Mouse (Mus musculus): ENCODE data around the gene Rabep1. TPM values are rescaled to one million over a fixed set of nuclear protein-coding genes. Genes with fewer than 3 reads are reported as not detected.

Rabep1 gene
- polyA plus RNA-seq, 1 experiment from 2014 or later: 25.7 TPM

GRCm38 (mm10) chr11:70935316-70935715 is 90.7 kb downstream of the Rabep1 start:
- Histone ChIP-seq H3K9ac (ENCODE audit: low read depth, low read length) (no peak overlapping the region), H3K36me3 (ENCODE audit: control insufficient read depth, insufficient read depth, low read length) (peaks cover 21% of the 10 kb centered on the region), H3K27me3 (replicated peaks; ENCODE audit: control insufficient read depth, insufficient read depth, low read length) (no peaks in the 10 kb centered on the region), H3K27ac (ENCODE audit: low read depth, low read length) (no peak overlapping the region), H3K4me3 (ENCODE audit: low read depth, low read length) (no peak overlapping the region), H3K4me2 (no peak overlapping the region), H3K4me1 (replicated peaks; ENCODE audit: control insufficient read depth, insufficient read depth, low read length) (no peaks in the 10 kb centered on the region), H3K9me3 (ENCODE audit: control insufficient read depth, low read length) (no peaks in the 10 kb centered on the region)
- WGBS: 92% methylated on average over 7 of the region's 7 CpGs
- ATAC-seq (replicated peaks; ENCODE audit: low FRiP score) (no peak), DNase-seq (ENCODE audit: low spot score) (no peak)

- no peaks in the 10 kb centered on the region for H3K4me1 ChIP-seq (replicated peaks; ENCODE audit: control insufficient read depth, insufficient read depth, low read length)
- no peaks in the 10 kb centered on the region for H3K27me3 ChIP-seq (replicated peaks; ENCODE audit: control insufficient read depth, insufficient read depth, low read length)
- WGBS: 73% methylated on average over 1 of the region's 1 CpGs
- peaks cover 37% of the 10 kb centered on the region for H3K36me3 ChIP-seq (ENCODE audit: control insufficient read depth, insufficient read depth, low read length)
- no peak overlapping the region for H3K27ac ChIP-seq (ENCODE audit: low read depth, low read length)
- H3K4me2 ChIP-seq: no peak overlapping the region
- no peak for DNase-seq (ENCODE audit: low spot score)
- no peak for ATAC-seq (replicated peaks; ENCODE audit: low FRiP score)
- H3K9ac ChIP-seq (ENCODE audit: low read depth, low read length): no peak overlapping the region
- H3K9me3 ChIP-seq (ENCODE audit: control insufficient read depth, low read length): no peaks in the 10 kb centered on the region
- no peak overlapping the region for H3K4me3 ChIP-seq (ENCODE audit: low read depth, low read length)
Measured at GRCm38 (mm10) chr11:70942596-70942995, 98.0 kb downstream of the Rabep1 start.

GRCm38 (mm10) chr11:70943651-70944050 is 99.1 kb downstream of the Rabep1 start:
- no peak overlapping the region for H3K4me3 ChIP-seq (ENCODE audit: low read depth, low read length)
- ATAC-seq (replicated peaks; ENCODE audit: low FRiP score) (no peak), DNase-seq (ENCODE audit: low spot score) (no peak)
- H3K27me3 ChIP-seq (replicated peaks; ENCODE audit: control insufficient read depth, insufficient read depth, low read length): no peaks in the 10 kb centered on the region
- no peaks in the 10 kb centered on the region for H3K4me1 ChIP-seq (replicated peaks; ENCODE audit: control insufficient read depth, insufficient read depth, low read length)
- 92% methylated on average over 7 of the region's 7 CpGs for WGBS
- no peaks in the 10 kb centered on the region for H3K9me3 ChIP-seq (ENCODE audit: control insufficient read depth, low read length)
- no peak overlapping the region for H3K27ac ChIP-seq (ENCODE audit: low read depth, low read length)
- peaks cover 45% of the 10 kb centered on the region for H3K36me3 ChIP-seq (ENCODE audit: control insufficient read depth, insufficient read depth, low read length)
- H3K4me2 ChIP-seq: no peak overlapping the region
- no peak overlapping the region for H3K9ac ChIP-seq (ENCODE audit: low read depth, low read length)

- no peak overlapping the region for H3K27ac ChIP-seq (ENCODE audit: low read depth, low read length)
- no peak for DNase-seq (ENCODE audit: low spot score)
- 83% methylated on average over 4 of the region's 4 CpGs for WGBS
- no peak overlapping the region for H3K4me2 ChIP-seq
- no peak overlapping the region for H3K9ac ChIP-seq (ENCODE audit: low read depth, low read length)
- H3K4me1 ChIP-seq (replicated peaks; ENCODE audit: control insufficient read depth, insufficient read depth, low read length): no peaks in the 10 kb centered on the region
- peaks cover 54% of the 10 kb centered on the region for H3K36me3 ChIP-seq (ENCODE audit: control insufficient read depth, insufficient read depth, low read length)
- no peaks in the 10 kb centered on the region for H3K9me3 ChIP-seq (ENCODE audit: control insufficient read depth, low read length)
- no peak overlapping the region for H3K4me3 ChIP-seq (ENCODE audit: low read depth, low read length)
- no peak for ATAC-seq (replicated peaks; ENCODE audit: low FRiP score)
- no peaks in the 10 kb centered on the region for H3K27me3 ChIP-seq (replicated peaks; ENCODE audit: control insufficient read depth, insufficient read depth, low read length)
Measured at GRCm38 (mm10) chr11:70944935-70945817, 100.6 kb downstream of the Rabep1 start.

GRCm38 (mm10) chr11:70954711-70955110 is 110.1 kb downstream of the Rabep1 start:
- ATAC-seq (replicated peaks; ENCODE audit: low FRiP score) (no peak), DNase-seq (ENCODE audit: low spot score) (no peak)
- H3K27ac ChIP-seq (ENCODE audit: low read depth, low read length): no peak overlapping the region
- no peaks in the 10 kb centered on the region for H3K27me3 ChIP-seq (replicated peaks; ENCODE audit: control insufficient read depth, insufficient read depth, low read length)
- H3K4me1 ChIP-seq (replicated peaks; ENCODE audit: control insufficient read depth, insufficient read depth, low read length): no peaks in the 10 kb centered on the region
- H3K4me3 ChIP-seq (ENCODE audit: low read depth, low read length): no peak overlapping the region
- H3K36me3 ChIP-seq (ENCODE audit: control insufficient read depth, insufficient read depth, low read length): peaks cover 52% of the 10 kb centered on the region
- H3K9me3 ChIP-seq (ENCODE audit: control insufficient read depth, low read length): no peaks in the 10 kb centered on the region
- H3K4me2 ChIP-seq: no peak overlapping the region
- WGBS: 95% methylated on average over 4 of the region's 4 CpGs
- H3K9ac ChIP-seq (ENCODE audit: low read depth, low read length): no peak overlapping the region

- 0 out of 2 replicates have a peak, but pooled peaks have one; percentile 15 for ATAC-seq (replicated peaks; ENCODE audit: low FRiP score)
- Histone ChIP-seq H3K36me3 (ENCODE audit: control insufficient read depth, insufficient read depth, low read length) (peaks cover 41% of the 10 kb centered on the region), H3K4me3 (ENCODE audit: low read depth, low read length) (no peak overlapping the region)
Measured at GRCm38 (mm10) chr11:70960786-70961554, 116.4 kb downstream of the Rabep1 start.

GRCm38 (mm10) chr11:70964222-70964907 is 119.8 kb downstream of the Rabep1 start:
- no peak overlapping the region for H3K4me2 ChIP-seq
- ATAC-seq (replicated peaks; ENCODE audit: low FRiP score) (no peak), DNase-seq (ENCODE audit: low spot score) (no peak)

More at GRCm38 (mm10) chr11:70960786-70961554, 116.4 kb downstream of the Rabep1 start:
- Histone ChIP-seq H3K9ac (ENCODE audit: low read depth, low read length) (no peak overlapping the region), H3K27me3 (replicated peaks; ENCODE audit: control insufficient read depth, insufficient read depth, low read length) (no peaks in the 10 kb centered on the region), H3K4me2 (no peak overlapping the region), H3K27ac (ENCODE audit: low read depth, low read length) (no peak overlapping the region), H3K9me3 (ENCODE audit: control insufficient read depth, low read length) (no peaks in the 10 kb centered on the region), H3K4me1 (replicated peaks; ENCODE audit: control insufficient read depth, insufficient read depth, low read length) (no peaks in the 10 kb centered on the region)
- no peak for DNase-seq (ENCODE audit: low spot score)
- WGBS: 62% methylated on average over 5 of the region's 5 CpGs

GRCm38 (mm10) chr11:70969271-70969794 is 124.8 kb downstream of the Rabep1 start:
- peaks cover 3% of the 10 kb centered on the region; the same call in 1 of the 2 replicates for H3K4me1 ChIP-seq (replicated peaks; ENCODE audit: control insufficient read depth, insufficient read depth, low read length)
- peak overlapping the region; percentile 77 for H3K27ac ChIP-seq (ENCODE audit: low read depth, low read length)
- 1% methylated on average over 25 of the region's 25 CpGs for WGBS
- H3K27me3 ChIP-seq (replicated peaks; ENCODE audit: control insufficient read depth, insufficient read depth, low read length): no peaks in the 10 kb centered on the region
- DNase-seq (ENCODE audit: low spot score): no peak
- peak overlapping the region; percentile 89 for H3K9ac ChIP-seq (ENCODE audit: low read depth, low read length)
- H3K36me3 ChIP-seq (ENCODE audit: control insufficient read depth, insufficient read depth, low read length): peaks cover 10% of the 10 kb centered on the region; the same call in 1 of the 2 replicates
- peak overlapping the region; percentile 89 for H3K4me3 ChIP-seq (ENCODE audit: low read depth, low read length)
- no peaks in the 10 kb centered on the region for H3K9me3 ChIP-seq (ENCODE audit: control insufficient read depth, low read length)
- ATAC-seq (replicated peaks; ENCODE audit: low FRiP score): no peak
- peak overlapping the region; percentile 79 for H3K4me2 ChIP-seq

More at GRCm38 (mm10) chr11:70964222-70964907, 119.8 kb downstream of the Rabep1 start:
- H3K27me3 ChIP-seq (replicated peaks; ENCODE audit: control insufficient read depth, insufficient read depth, low read length): no peaks in the 10 kb centered on the region
- H3K4me1 ChIP-seq (replicated peaks; ENCODE audit: control insufficient read depth, insufficient read depth, low read length): peaks cover 3% of the 10 kb centered on the region; the same call in 1 of the 2 replicates
- no peak overlapping the region for H3K4me3 ChIP-seq (ENCODE audit: low read depth, low read length)
- H3K27ac ChIP-seq (ENCODE audit: low read depth, low read length): no peak overlapping the region
- peaks cover 24% of the 10 kb centered on the region for H3K36me3 ChIP-seq (ENCODE audit: control insufficient read depth, insufficient read depth, low read length)
- H3K9me3 ChIP-seq (ENCODE audit: control insufficient read depth, low read length): no peaks in the 10 kb centered on the region
- no peak overlapping the region for H3K9ac ChIP-seq (ENCODE audit: low read depth, low read length)
- 89% methylated on average over 4 of the region's 4 CpGs for WGBS
